Mouse (Mus musculus) cortical plate, adult 2 months (tissue): ENCODE results near the gene Dchs2.

ENCODE experiments used
- CTCF ChIP-seq: fragments of 200-500 bp; IDR thresholded peaks from 2 replicates; pipeline ENCODE4 v1.5.1; 2011; ENCODE audit warnings: mild to moderate bottlenecking, control low read depth, low read length; ENCODE audit not compliant: insufficient read depth; ENCODE audit errors: extremely low read depth
- POLR2A ChIP-seq: fragments of 200-500 bp; IDR thresholded peaks from 2 replicates; pipeline ENCODE4 v1.6.1; 2011; ENCODE audit warnings: mild to moderate bottlenecking, low read length, control low read depth; ENCODE audit not compliant: insufficient read depth; ENCODE audit errors: extremely low read depth

- TF ChIP-seq POLR2A = no peak
- no peak for TF ChIP-seq CTCF
Observed at GRCm38 (mm10) chr3:83368500-83369068, 240.8 kb downstream of the Dchs2 start.
